Mouse (Mus musculus): Measurements from ENCODE around the gene Zfp367.

Zfp367 gene

GRCm38 (mm10) chr13:64153083-64153682 lies at the start of gene Zfp367:
Zfp367 (minus strand) TSS chr13:64153202.
- DNase-seq (ENCODE audit: extremely low spot score, low read depth, low spot score) = peak; percentile 81

- no peak for DNase-seq (ENCODE audit: extremely low spot score, low read depth, low spot score)
Measured at GRCm38 (mm10) chr13:64200911-64201310, 47.9 kb upstream of the Zfp367 start.

GRCm38 (mm10) chr13:64198310-64198709 lies 45.3 kb upstream of the Zfp367 start:
- no peak for DNase-seq (ENCODE audit: extremely low spot score, low read depth, low spot score)

GRCm38 (mm10) chr13:64197899-64198298 lies 44.9 kb upstream of the Zfp367 start:
- DNase-seq (ENCODE audit: extremely low spot score, low read depth, low spot score) = no peak

GRCm38 (mm10) chr13:64187065-64187464 lies 34.1 kb upstream of the Zfp367 start:
- DNase-seq (ENCODE audit: extremely low spot score, low read depth, low spot score) = no peak

GRCm38 (mm10) chr13:64186516-64186915 lies 33.5 kb upstream of the Zfp367 start:
- DNase-seq (ENCODE audit: extremely low spot score, low read depth, low spot score) = no peak

- no peak for DNase-seq (ENCODE audit: extremely low spot score, low read depth, low spot score)
Measured at GRCm38 (mm10) chr13:64185586-64185985, 32.6 kb upstream of the Zfp367 start.

- DNase-seq (ENCODE audit: extremely low spot score, low read depth, low spot score) = no peak
Measured at GRCm38 (mm10) chr13:64185176-64185575, 32.2 kb upstream of the Zfp367 start.

- DNase-seq (ENCODE audit: extremely low spot score, low read depth, low spot score) = no peak
Measured at GRCm38 (mm10) chr13:64184361-64184760, 31.4 kb upstream of the Zfp367 start.

- no peak for DNase-seq (ENCODE audit: extremely low spot score, low read depth, low spot score)
Measured at GRCm38 (mm10) chr13:64183583-64183982, 30.6 kb upstream of the Zfp367 start.

GRCm38 (mm10) chr13:64182091-64182490 lies 29.1 kb upstream of the Zfp367 start:
- DNase-seq (ENCODE audit: extremely low spot score, low read depth, low spot score) = no peak

- no peak for DNase-seq (ENCODE audit: extremely low spot score, low read depth, low spot score)
Measured at GRCm38 (mm10) chr13:64180888-64181287, 27.9 kb upstream of the Zfp367 start.

- no peak for DNase-seq (ENCODE audit: extremely low spot score, low read depth, low spot score)
Measured at GRCm38 (mm10) chr13:64180300-64180699, 27.3 kb upstream of the Zfp367 start.

GRCm38 (mm10) chr13:64178746-64179652 lies 26.0 kb upstream of the Zfp367 start:
- no peak for DNase-seq (ENCODE audit: extremely low spot score, low read depth, low spot score)

- no peak for DNase-seq (ENCODE audit: extremely low spot score, low read depth, low spot score)
Measured at GRCm38 (mm10) chr13:64178000-64178399, 25.0 kb upstream of the Zfp367 start.

- no peak for DNase-seq (ENCODE audit: extremely low spot score, low read depth, low spot score)
Measured at GRCm38 (mm10) chr13:64169746-64170145, 16.7 kb upstream of the Zfp367 start.

GRCm38 (mm10) chr13:64163147-64163715 lies 10.2 kb upstream of the Zfp367 start:
- no peak for DNase-seq (ENCODE audit: extremely low spot score, low read depth, low spot score)

GRCm38 (mm10) chr13:64162626-64163025 lies 9.6 kb upstream of the Zfp367 start:
- DNase-seq (ENCODE audit: extremely low spot score, low read depth, low spot score) = no peak

GRCm38 (mm10) chr13:64161916-64162611 lies 9.1 kb upstream of the Zfp367 start:
- DNase-seq (ENCODE audit: extremely low spot score, low read depth, low spot score) = no peak

- peak; percentile 93 for DNase-seq (ENCODE audit: extremely low spot score, low read depth, low spot score)
Measured at GRCm38 (mm10) chr13:64161548-64161915, 8.5 kb upstream of the Zfp367 start, which contains the start of gene Habp4. Habp4 (plus strand) TSS chr13:64161824.

GRCm38 (mm10) chr13:64156966-64157365 lies 4.0 kb upstream of the Zfp367 start:
- DNase-seq (ENCODE audit: extremely low spot score, low read depth, low spot score) = no peak

All from hindlimb bud, embryonic 11.5 days (tissue).